Mouse (Mus musculus) midbrain, embryonic 16.5 days (tissue): ENCODE data around the gene Slc25a42. TPM values are rescaled to one million over a fixed set of nuclear protein-coding genes. Genes with fewer than 3 reads are reported as not detected.
A peak's percentile ranks its signal among the peaks of the same experiment; 100 is the strongest.
"Not testable (repeated sequence)": the region's sequence is repeated elsewhere in the genome, so short reads cannot be mapped to it uniquely, and the experiment has no call there.

ENCODE experiments used
- ATAC-seq: fragments of 200-750 bp; cut with Nextera tagmentation; 2 replicates; pipeline ENCODE4 v1.8.0; 2017; ENCODE audit warnings: moderate TSS enrichment
- H3K27ac ChIP-seq: fragments of 300-500 bp; sonication (generic); 2 replicates; pipeline ENCODE4 v1.5.1; 2014; ENCODE audit warnings: mild to moderate bottlenecking, low read length, mixed read lengths
- H3K27me3 ChIP-seq: fragments of 300-500 bp; sonication (generic); 2 replicates; pipeline ENCODE4 v1.6.1; 2014; ENCODE audit warnings: low read depth, low read length, mixed read lengths; ENCODE audit not compliant: control insufficient read depth, insufficient read depth
- H3K36me3 ChIP-seq: fragments of 300-500 bp; sonication (generic); 2 replicates; pipeline ENCODE4 v1.6.1; 2014; ENCODE audit warnings: mild to moderate bottlenecking, low read length, moderate library complexity, mixed read lengths; ENCODE audit not compliant: control insufficient read depth, insufficient read depth
- H3K4me1 ChIP-seq: fragments of 300-500 bp; sonication (generic); 2 replicates; pipeline ENCODE4 v1.6.1; 2014; ENCODE audit warnings: mild to moderate bottlenecking, low read length, mixed read lengths; ENCODE audit not compliant: control insufficient read depth, insufficient read depth
- H3K4me2 ChIP-seq: fragments of 300-500 bp; sonication (generic); 2 replicates; pipeline ENCODE4 v1.6.1; 2014; ENCODE audit warnings: mild to moderate bottlenecking, low read length, mixed read lengths
- H3K4me3 ChIP-seq: fragments of 300-500 bp; sonication (generic); 2 replicates; pipeline ENCODE4 v1.5.1; 2014; ENCODE audit warnings: low read depth, mild to moderate bottlenecking, low read length, moderate library complexity, mixed read lengths
- H3K9ac ChIP-seq: fragments of 300-500 bp; sonication (generic); 2 replicates; pipeline ENCODE4 v1.6.1; 2014; ENCODE audit warnings: low read depth, low read length, mixed read lengths
- H3K9me3 ChIP-seq: fragments of 300-500 bp; sonication (generic); replicated peaks from 2 replicates; pipeline ENCODE4 v1.6.1; 2014; ENCODE audit warnings: mild to moderate bottlenecking, low read length, mixed read lengths; ENCODE audit not compliant: control insufficient read depth, poor library complexity, severe bottlenecking
- WGBS: fragments of 180-500 bp; shearing (Covaris S2); extraction: QIAGEN DNeasy Blood & Tissue Kit; methylation state at CpG from one replicate; pipeline ENCODE4 v1.1.7; 2014; 5-methylcytosine and 5-hydroxymethylcytosine counted together
- polyA plus RNA-seq: library from polyadenylated mRNA; unstranded; fragments of >200 nt; fragmentation: Nextera tagmentation; extraction: Ambion mirVana; gene quantifications from 2 replicates; pipeline ENCODE4 v1.2.1, GENCODE M21; 2015

The Slc25a42 gene
- polyA plus RNA-seq, 1 experiment from 2014 or later, result 9.2 TPM

GRCm38 (mm10) chr8:70219107-70219684, 7.1 kb upstream of the Slc25a42 start:
- Histone ChIP-seq H3K4me1 (peaks cover 2% of the 10 kb centered on the region; the same call in 1 of the 2 replicates), H3K4me2 (no peak overlapping the region), H3K9ac (no peak overlapping the region), H3K9me3 (no peaks in the 10 kb centered on the region), H3K4me3 (no peak overlapping the region), H3K27me3 (no peaks in the 10 kb centered on the region), H3K36me3 (peaks cover 18% of the 10 kb centered on the region), H3K27ac (no peak overlapping the region)
- WGBS, result 56% methylated on average over 5 of the region's 5 CpGs
- peak; percentile 33; the same call in 1 of the 2 replicates for ATAC-seq

DNA sequence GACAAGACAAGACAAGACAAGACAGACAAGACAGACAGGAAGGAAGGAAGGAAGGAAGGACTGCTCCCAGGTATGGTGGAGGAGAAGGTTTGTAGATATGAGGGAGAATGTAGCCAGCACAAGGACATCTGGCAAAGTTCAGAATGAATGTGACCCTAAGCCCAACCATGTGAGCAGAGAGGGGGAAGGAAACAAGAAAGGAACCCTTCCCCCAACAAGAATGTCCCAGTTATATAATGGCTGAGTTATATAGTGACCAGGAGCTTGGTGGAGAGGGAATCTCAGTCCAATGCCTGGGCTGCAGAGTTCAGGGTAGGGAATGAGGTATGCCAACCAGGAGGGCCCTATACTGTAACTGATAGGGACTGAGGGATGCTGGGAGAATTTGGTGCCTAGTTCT, 5.3 kb upstream of the Slc25a42 start:
- Histone ChIP-seq H3K9ac (no peak overlapping the region), H3K27ac (no peak overlapping the region), H3K4me2 (no peak overlapping the region), H3K36me3 (peaks cover 7% of the 10 kb centered on the region), H3K9me3 (no peaks in the 10 kb centered on the region), H3K27me3 (no peaks in the 10 kb centered on the region), H3K4me1 (peaks cover 6% of the 10 kb centered on the region; the same call in 1 of the 2 replicates), H3K4me3 (no peak overlapping the region)
- ATAC-seq, result no peak

- Histone ChIP-seq H3K4me2 (no peak overlapping the region), H3K27me3 (no peaks in the 10 kb centered on the region), H3K36me3 (no peaks in the 10 kb centered on the region; the same call in 1 of the 2 replicates), H3K4me1 (peaks cover 6% of the 10 kb centered on the region; the same call in 1 of the 2 replicates), H3K4me3 (no peak overlapping the region), H3K9me3 (no peaks in the 10 kb centered on the region), H3K9ac (no peak overlapping the region), H3K27ac (no peak overlapping the region)
- ATAC-seq, result no peak
- WGBS, result 82% methylated on average over 1 of the region's 1 CpGs
Measured at GRCm38 (mm10) chr8:70216566-70216965, 4.5 kb upstream of the Slc25a42 start.

DNA sequence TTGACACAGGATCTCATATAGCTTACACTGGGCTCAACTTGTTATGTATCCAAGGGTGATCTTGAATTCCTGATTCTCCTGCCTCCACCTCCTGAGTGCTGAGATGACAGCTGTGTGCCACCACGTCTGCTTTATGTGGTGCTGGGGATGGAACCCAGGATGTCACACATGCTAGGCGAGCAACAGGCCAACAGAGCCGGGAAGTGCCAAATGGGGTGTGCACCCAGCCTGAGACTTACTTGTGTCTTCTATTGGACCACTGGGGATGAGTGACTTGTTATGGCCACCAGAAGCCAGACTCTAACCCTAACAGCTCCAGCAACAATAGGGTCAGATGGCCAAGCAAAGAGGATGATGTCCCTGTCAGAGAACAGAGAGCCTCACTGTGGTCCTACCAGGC, 4.1 kb upstream of the Slc25a42 start:
- not testable (repeated sequence) for H3K4me2 ChIP-seq, H3K4me3 ChIP-seq, H3K4me1 ChIP-seq, ATAC-seq, H3K27me3 ChIP-seq, H3K36me3 ChIP-seq, H3K9ac ChIP-seq, H3K27ac ChIP-seq, H3K9me3 ChIP-seq
- WGBS, result 67% methylated on average over 3 of the region's 3 CpGs

- 74% methylated on average over 5 of the region's 5 CpGs for WGBS
- no peak for ATAC-seq
- H3K4me2 ChIP-seq, result no peak overlapping the region
- H3K36me3 ChIP-seq, result no peaks in the 10 kb centered on the region
- H3K27me3 ChIP-seq, result peaks cover 3% of the 10 kb centered on the region; the same call in 1 of the 2 replicates
- H3K9ac ChIP-seq, result no peak overlapping the region
- peaks cover 15% of the 10 kb centered on the region for H3K4me1 ChIP-seq
- no peak overlapping the region for H3K27ac ChIP-seq
- no peaks in the 10 kb centered on the region for H3K9me3 ChIP-seq
- H3K4me3 ChIP-seq, result no peak overlapping the region
Measured at GRCm38 (mm10) chr8:70215092-70215491, 3.0 kb upstream of the Slc25a42 start.

DNA sequence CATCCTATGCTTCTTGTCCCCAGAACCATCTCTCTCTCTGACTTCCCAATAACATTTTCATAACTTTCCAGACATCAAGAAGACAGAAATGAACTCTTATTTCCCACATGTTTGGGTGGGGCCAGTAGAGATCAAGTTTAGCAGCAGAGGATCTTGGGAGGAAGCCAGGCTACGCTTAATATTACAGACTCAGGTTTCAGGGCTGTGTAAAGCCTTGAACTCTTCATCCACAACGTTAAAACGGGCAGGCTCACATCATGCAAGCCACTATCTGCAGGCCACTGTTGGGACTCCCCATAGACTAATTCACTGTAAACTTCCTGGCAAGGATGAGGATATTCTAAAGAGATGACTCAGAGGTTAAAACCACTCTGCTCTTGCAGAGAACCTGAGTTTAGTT, 2.3 kb upstream of the Slc25a42 start:
- Histone ChIP-seq H3K4me2 (no peak overlapping the region), H3K4me1 (peaks cover 15% of the 10 kb centered on the region), H3K9me3 (no peaks in the 10 kb centered on the region), H3K27me3 (peaks cover 3% of the 10 kb centered on the region; the same call in 1 of the 2 replicates), H3K4me3 (no peak overlapping the region), H3K36me3 (no peaks in the 10 kb centered on the region), H3K27ac (no peak overlapping the region), H3K9ac (no peak overlapping the region)
- WGBS, result 74% methylated on average over 3 of the region's 3 CpGs
- ATAC-seq, result no peak

DNA sequence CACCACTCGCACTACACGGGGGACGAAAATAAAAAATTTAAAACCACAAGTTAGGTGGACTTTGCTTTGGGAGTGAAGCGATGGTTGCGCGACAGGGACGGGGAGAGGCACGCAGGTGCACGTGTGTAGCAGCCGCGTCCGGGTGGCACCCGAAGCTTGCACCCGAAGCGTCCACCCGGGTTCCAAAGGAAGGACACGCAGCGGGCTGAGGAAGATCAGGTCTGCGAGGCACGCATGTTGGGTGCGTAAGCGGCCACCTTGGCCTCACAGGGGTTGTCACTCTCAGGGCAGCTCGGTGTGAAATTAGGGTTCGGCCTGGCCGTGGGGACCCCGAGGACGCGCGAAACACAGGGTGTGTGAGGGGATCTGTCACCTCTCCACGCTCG, 386 bp downstream of the Slc25a42 start:
- Histone ChIP-seq H3K4me1 (peaks cover 14% of the 10 kb centered on the region), H3K36me3 (no peaks in the 10 kb centered on the region), H3K4me3 (peak overlapping the region; percentile 66), H3K9ac (peak overlapping the region; percentile 77), H3K27ac (peak overlapping the region; percentile 79), H3K4me2 (peak overlapping the region; percentile 91), H3K9me3 (no peaks in the 10 kb centered on the region), H3K27me3 (peaks cover 3% of the 10 kb centered on the region; the same call in 1 of the 2 replicates)
- WGBS, result 2% methylated on average over 31 of the region's 31 CpGs
- no peak for ATAC-seq

GRCm38 (mm10) chr8:70211275-70211674, 830 bp downstream of the Slc25a42 start:
- H3K4me3 ChIP-seq, result peak overlapping the region; percentile 66
- H3K27me3 ChIP-seq, result peaks cover 3% of the 10 kb centered on the region; the same call in 1 of the 2 replicates
- peak overlapping the region; percentile 77; the same call in 1 of the 2 replicates for H3K9ac ChIP-seq
- no peak for ATAC-seq
- H3K27ac ChIP-seq, result no peak overlapping the region
- H3K4me1 ChIP-seq, result peaks cover 14% of the 10 kb centered on the region
- no peaks in the 10 kb centered on the region for H3K36me3 ChIP-seq
- peak overlapping the region; percentile 91 for H3K4me2 ChIP-seq
- 54% methylated on average over 1 of the region's 1 CpGs for WGBS
- H3K9me3 ChIP-seq, result no peaks in the 10 kb centered on the region

DNA sequence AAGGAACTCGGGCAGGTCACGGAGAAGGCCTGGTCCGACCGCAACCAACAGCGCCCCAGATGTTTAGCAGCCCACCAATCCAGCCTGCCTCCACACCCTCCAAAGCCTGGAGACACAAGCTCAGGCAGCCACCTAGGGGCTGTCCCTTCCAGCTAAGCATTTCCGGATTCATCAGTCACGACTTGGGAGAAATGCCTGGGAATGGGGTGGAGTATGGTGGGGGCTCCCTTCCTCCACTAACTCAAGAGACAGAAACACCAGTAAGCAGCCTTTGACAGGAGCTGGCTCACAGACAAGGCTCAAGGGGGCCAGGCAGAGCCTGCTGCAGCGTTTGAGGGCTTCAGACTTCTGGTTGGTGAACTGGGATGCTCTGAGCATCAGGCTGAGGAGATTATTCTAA, 1.6 kb downstream of the Slc25a42 start:
- Histone ChIP-seq H3K4me1 (peaks cover 14% of the 10 kb centered on the region), H3K27ac (no peak overlapping the region), H3K9me3 (no peaks in the 10 kb centered on the region), H3K36me3 (no peaks in the 10 kb centered on the region), H3K4me3 (no peak overlapping the region), H3K9ac (peak overlapping the region; percentile 30; the same call in 1 of the 2 replicates), H3K27me3 (peaks cover 3% of the 10 kb centered on the region; the same call in 1 of the 2 replicates), H3K4me2 (peak overlapping the region; percentile 1; the same call in 1 of the 2 replicates)
- ATAC-seq, result no peak
- WGBS, result 42% methylated on average over 8 of the region's 8 CpGs
